Mouse (Mus musculus) small intestine, adult 2 months (tissue): ENCODE data around the gene Syne4. TPM values are rescaled to one million over a fixed set of nuclear protein-coding genes. Genes with fewer than 3 reads are reported as not detected.

ENCODE experiments used
- H3K27ac ChIP-seq: fragments of 200-500 bp; 2 replicates; pipeline ENCODE4 v1.5.1; 2012; ENCODE audit warnings: low read depth, low read length, control low read depth, inconsistent platforms; ENCODE audit not compliant: insufficient read depth
- H3K27me3 ChIP-seq: fragments of 200-500 bp; 2 replicates; pipeline ENCODE4 v1.6.1; 2012; ENCODE audit warnings: mild to moderate bottlenecking, moderate library complexity, low read length, inconsistent platforms; ENCODE audit not compliant: control insufficient read depth, insufficient read depth
- H3K36me3 ChIP-seq: fragments of 200-500 bp; 2 replicates; pipeline ENCODE4 v1.6.1; 2012; ENCODE audit warnings: mild to moderate bottlenecking, low read length, control low read depth, inconsistent platforms; ENCODE audit not compliant: control insufficient read depth, insufficient read depth
- H3K4me1 ChIP-seq: fragments of 200-500 bp; 2 replicates; pipeline ENCODE4 v1.6.1; 2012; ENCODE audit warnings: low read length, inconsistent platforms, mixed read lengths; ENCODE audit not compliant: control insufficient read depth, insufficient read depth, insufficient read length
- H3K4me3 ChIP-seq: fragments of 200-500 bp; 2 replicates; pipeline ENCODE4 v1.5.1; 2012; ENCODE audit warnings: low read depth, mild to moderate bottlenecking, control low read depth, inconsistent platforms, low read length, moderate library complexity
- CTCF ChIP-seq: fragments of 200-500 bp; IDR thresholded peaks from 2 replicates; pipeline ENCODE4 v1.5.1; 2012; ENCODE audit warnings: low read depth, mild to moderate bottlenecking, control low read depth, inconsistent platforms, low read length, moderate library complexity, mixed read lengths; ENCODE audit not compliant: insufficient replicate concordance, insufficient read length; ENCODE audit errors: extremely low read depth
- POLR2A ChIP-seq: fragments of 200-500 bp; IDR thresholded peaks from 2 replicates; pipeline ENCODE4 v1.6.1; 2012; ENCODE audit warnings: low read depth, mild to moderate bottlenecking, control low read depth, inconsistent platforms, low read length, moderate library complexity
- WGBS: fragments of 180-500 bp; shearing (Covaris S2); methylation state at CpG from one replicate; pipeline ENCODE4 v1.1.7; 2018; 5-methylcytosine and 5-hydroxymethylcytosine counted together
- polyA plus RNA-seq: library from polyadenylated mRNA; depleted of rRNA; stranded (reverse); fragments of >200 nt; gene quantifications from 2 replicates; pipeline ENCODE4 v1.2.3, GENCODE M21; 2012; rRNA removed

Syne4 gene
- polyA plus RNA-seq, 1 experiment, result 13.5 TPM

GRCm38 (mm10) chr7:30360028-30360427 lies 45.4 kb downstream of the Syne4 start:
- Histone ChIP-seq H3K4me3 (peak overlapping the region; percentile 64), H3K27me3 (no peaks in the 10 kb centered on the region), H3K4me1 (peaks cover 21% of the 10 kb centered on the region), H3K36me3 (peaks cover 2% of the 10 kb centered on the region; the same call in 1 of the 2 replicates), H3K27ac (peak overlapping the region; percentile 90)
- TF ChIP-seq POLR2A, result no peak
- no peak for TF ChIP-seq CTCF
- WGBS, result 85% methylated on average over 17 of the region's 17 CpGs

GRCm38 (mm10) chr7:30362652-30363343 lies 48.2 kb downstream of the Syne4 start, which contains the start of gene Lrfn3:
Gene Lrfn3 (minus strand): TSS chr7:30362772.
- peak within 1 kb of the TSS; percentile 76 for H3K4me3 ChIP-seq
- H3K27ac ChIP-seq, result no peak within 1 kb of the TSS
- H3K27me3 ChIP-seq, result no peaks in the 10 kb centered on the region
- H3K4me1 ChIP-seq, result peaks cover 20% of the 10 kb centered on the region
- no peaks in the 10 kb centered on the region for H3K36me3 ChIP-seq
- WGBS, result 2% methylated on average over 51 of the region's 55 CpGs
- TF ChIP-seq POLR2A (no peak), CTCF (no peak)

- H3K4me3 ChIP-seq, result peak overlapping the region; percentile 76; the same call in 1 of the 2 replicates
- peaks cover 15% of the 10 kb centered on the region for H3K4me1 ChIP-seq
- H3K36me3 ChIP-seq, result no peaks in the 10 kb centered on the region
- H3K27ac ChIP-seq, result no peak overlapping the region
- TF ChIP-seq POLR2A (no peak), CTCF (no peak)
- H3K27me3 ChIP-seq, result no peaks in the 10 kb centered on the region
- WGBS, result 49% methylated on average over 6 of the region's 6 CpGs
Observed at GRCm38 (mm10) chr7:30363344-30363738, 48.7 kb downstream of the Syne4 start.

GRCm38 (mm10) chr7:30367466-30367865 lies 52.9 kb downstream of the Syne4 start:
- no peaks in the 10 kb centered on the region for H3K27me3 ChIP-seq
- H3K4me3 ChIP-seq, result no peak overlapping the region
- WGBS, result 69% methylated on average over 2 of the region's 2 CpGs
- no peaks in the 10 kb centered on the region; the same call in none of the 2 replicates for H3K4me1 ChIP-seq
- no peak overlapping the region for H3K27ac ChIP-seq
- TF ChIP-seq CTCF, result no peak
- TF ChIP-seq POLR2A, result no peak
- no peaks in the 10 kb centered on the region for H3K36me3 ChIP-seq

Other genes starting within 250 kb of the Syne4 start
- 0.23 and 0.25 TPM in 2 replicates for gene Zfp82, start 241.9 kb upstream of the Syne4 start, polyA plus RNA-seq
- gene Gm26920, start 224.4 kb upstream of the Syne4 start, polyA plus RNA-seq, result 0.06 TPM in 1 of 2 replicates, not detected in the other
- 0.11 and 0.95 TPM in 2 replicates for gene Zfp566, start 224.3 kb upstream of the Syne4 start, polyA plus RNA-seq
- 2.6 and 7.1 TPM in 2 replicates for gene Zfp260, start 220.0 kb upstream of the Syne4 start, polyA plus RNA-seq
- gene Zfp382, start 192.9 kb upstream of the Syne4 start, polyA plus RNA-seq, result 0.06 and 0.19 TPM in 2 replicates
- gene Zfp146, start 145.1 kb upstream of the Syne4 start, polyA plus RNA-seq, result 2.6 and 3.0 TPM in 2 replicates
- gene Cox7a1, start 130.7 kb upstream of the Syne4 start, polyA plus RNA-seq, result 47.5 and 165 TPM in 2 replicates
- gene Capns1, start 116.0 kb upstream of the Syne4 start, polyA plus RNA-seq, result 351 and 819 TPM in 2 replicates
- 59.2 and 86.9 TPM in 2 replicates for gene Polr2i, start 82.9 kb upstream of the Syne4 start, polyA plus RNA-seq
- 24.6 and 45.2 TPM in 2 replicates for gene Tbcb, start 82.5 kb upstream of the Syne4 start, polyA plus RNA-seq
- gene Ovol3, start 79.1 kb upstream of the Syne4 start, polyA plus RNA-seq, result 0.15 TPM in 1 of 2 replicates, not detected in the other
- gene Thap8, start 34.7 kb upstream of the Syne4 start, polyA plus RNA-seq, result 0.16 TPM in 1 of 2 replicates, not detected in the other
- gene Wdr62, start 34.4 kb upstream of the Syne4 start, polyA plus RNA-seq, result 6.5 and 15.9 TPM in 2 replicates
- gene Clip3, start 23.1 kb upstream of the Syne4 start, polyA plus RNA-seq, result 6.4 and 9.0 TPM in 2 replicates
- 86.9 and 141 TPM in 2 replicates for gene Alkbh6, start 6.1 kb upstream of the Syne4 start, polyA plus RNA-seq
- gene E130208F15Rik, start 6.9 kb downstream of the Syne4 start, polyA plus RNA-seq, result 0.36 and 0.63 TPM in 2 replicates
- 15.2 and 23.4 TPM in 2 replicates for gene Sdhaf1, start 9.1 kb downstream of the Syne4 start, polyA plus RNA-seq
- 12.7 and 28.1 TPM in 2 replicates for gene Lrfn3, start 48.0 kb downstream of the Syne4 start, polyA plus RNA-seq
- gene Tyrobp, start 99.0 kb downstream of the Syne4 start, polyA plus RNA-seq, result 101 and 135 TPM in 2 replicates
- gene Hcst, start 105.0 kb downstream of the Syne4 start, polyA plus RNA-seq, result 33.7 and 56.1 TPM in 2 replicates
- gene Nfkbid, start 106.9 kb downstream of the Syne4 start, polyA plus RNA-seq, result 5.0 and 9.2 TPM in 2 replicates
- gene Aplp1, start 130.7 kb downstream of the Syne4 start, polyA plus RNA-seq, result 32.1 and 193 TPM in 2 replicates
- gene Kirrel2, start 142.9 kb downstream of the Syne4 start, polyA plus RNA-seq, result 0.18 and 0.27 TPM in 2 replicates
- gene Nphs1, start 143.5 kb downstream of the Syne4 start, polyA plus RNA-seq, result 0.14 and 7.6 TPM in 2 replicates
- gene Prodh2, start 178.8 kb downstream of the Syne4 start, polyA plus RNA-seq, result 0.67 and 19.4 TPM in 2 replicates
- gene Arhgap33, start 220.3 kb downstream of the Syne4 start, polyA plus RNA-seq, result 8.7 and 12.0 TPM in 2 replicates
- 47.7 and 52.8 TPM in 2 replicates for gene Hspb6, start 237.4 kb downstream of the Syne4 start, polyA plus RNA-seq
- gene Proser3, start 237.5 kb downstream of the Syne4 start, polyA plus RNA-seq, result 3.9 and 5.4 TPM in 2 replicates
- gene Lin37, start 245.0 kb downstream of the Syne4 start, polyA plus RNA-seq, result 23.7 and 37.9 TPM in 2 replicates
- 26.6 and 46.5 TPM in 2 replicates for gene U2af1l4, start 248.5 kb downstream of the Syne4 start, polyA plus RNA-seq
- 1.2 and 1.6 TPM in 2 replicates for gene Gm49396, start 248.5 kb downstream of the Syne4 start, polyA plus RNA-seq
- gene Psenen, start 248.8 kb downstream of the Syne4 start, polyA plus RNA-seq, result 69.3 and 131 TPM in 2 replicates